Mouse (Mus musculus) gastrocnemius, adult 8-10 months (tissue): ENCODE measurements around the gene Tll2. TPM values are rescaled to one million over a fixed set of nuclear protein-coding genes. Genes with fewer than 3 reads are reported as not detected.

Experiments
- total RNA-seq, 4 experiments: library from RNA; stranded (reverse); gene quantifications; 2 replicates each; pipeline ENCODE4 v1.2.4; 2022

Tll2 gene
- total RNA-seq, 4 experiments from 2014 or later, result 0.07 TPM; not detected in 3

Other genes with a start within 250 kb of the Tll2 start
- 1 to 10 TPM in 2 of 4 experiments, under 1 TPM in 2; 0.83 to 1.1 (median 1.0) TPM for gene Blnk, start 212.3 kb downstream of the Tll2 start, total RNA-seq
- gene Dntt, start 177.6 kb downstream of the Tll2 start, total RNA-seq, result under 1 TPM in 2 of 4 experiments, not detected in 2; 0.13 to 0.16 TPM
- gene Opalin, start 129.7 kb downstream of the Tll2 start, total RNA-seq, result not detected
- gene Tm9sf3, start 57.2 kb upstream of the Tll2 start, total RNA-seq, result 10 to 100 TPM; 57.3 to 70.7 (median 66.5) TPM
- under 1 TPM; 0.15 to 0.58 (median 0.37) TPM for gene Pik3ap1, start 178.3 kb upstream of the Tll2 start, total RNA-seq